Mouse (Mus musculus) stomach, embryonic 14.5 days (tissue): Measurements from ENCODE around the gene Ctsh. TPM values are rescaled to one million over a fixed set of nuclear protein-coding genes. Genes with fewer than 3 reads are reported as not detected.

Experiments used
- ATAC-seq: fragments of 200-750 bp; cut with Nextera tagmentation; 2 replicates; pipeline ENCODE4 v1.8.0; 2017; ENCODE audit warnings: low read depth, moderate TSS enrichment; ENCODE audit not compliant: insufficient number of reproducible peaks, insufficient read depth, low FRiP score
- H3K27ac ChIP-seq: fragments of 300-500 bp; sonication (generic); 2 replicates; pipeline ENCODE4 v1.5.1; 2014; ENCODE audit warnings: mild to moderate bottlenecking, low read length, moderate library complexity, mixed read lengths
- H3K27me3 ChIP-seq: fragments of 300-500 bp; sonication (generic); 2 replicates; pipeline ENCODE4 v1.6.1; 2014; ENCODE audit warnings: low read length, control low read depth, mixed read lengths; ENCODE audit not compliant: control insufficient read depth, insufficient read depth
- H3K36me3 ChIP-seq: fragments of 300-500 bp; sonication (generic); 2 replicates; pipeline ENCODE4 v1.6.1; 2014; ENCODE audit warnings: mild to moderate bottlenecking, control low read depth, low read length, moderate library complexity, mixed read lengths; ENCODE audit not compliant: control insufficient read depth, insufficient read depth
- H3K4me1 ChIP-seq: fragments of 300-500 bp; sonication (generic); 2 replicates; pipeline ENCODE4 v1.6.1; 2014; ENCODE audit warnings: low read length, control low read depth, mixed read lengths; ENCODE audit not compliant: control insufficient read depth, insufficient read depth
- H3K4me2 ChIP-seq: fragments of 300-500 bp; sonication (generic); replicated peaks from 2 replicates; pipeline ENCODE4 v1.6.1; 2014; ENCODE audit warnings: low read depth, low read length, control low read depth
- H3K4me3 ChIP-seq: fragments of 300-500 bp; sonication (generic); 2 replicates; pipeline ENCODE4 v1.5.1; 2014; ENCODE audit warnings: low read depth, low read length, control low read depth
- H3K9ac ChIP-seq: fragments of 300-500 bp; sonication (generic); replicated peaks from 2 replicates; pipeline ENCODE4 v1.6.1; 2014; ENCODE audit warnings: low read depth, mild to moderate bottlenecking, control low read depth, low read length, moderate library complexity, mixed read lengths
- H3K9me3 ChIP-seq: fragments of 300-500 bp; sonication (generic); 2 replicates; pipeline ENCODE4 v1.6.1; 2016; ENCODE audit warnings: low read depth, low read length, control low read depth; ENCODE audit not compliant: control insufficient read depth
- WGBS: fragments of 180-500 bp; shearing (Covaris S2); extraction: QIAGEN DNeasy Blood & Tissue Kit; methylation state at CpG from one replicate; pipeline ENCODE4 v1.1.7; 2014; 5-methylcytosine and 5-hydroxymethylcytosine counted together
- polyA plus RNA-seq: library from polyadenylated mRNA; unstranded; fragments of >200 nt; fragmentation: Nextera tagmentation; extraction: Ambion mirVana; gene quantifications from 2 replicates; pipeline ENCODE4 v1.2.1, GENCODE M21; 2014

Gene Ctsh
- 46.0 and 51.5 TPM in 2 replicates for polyA plus RNA-seq

DNA sequence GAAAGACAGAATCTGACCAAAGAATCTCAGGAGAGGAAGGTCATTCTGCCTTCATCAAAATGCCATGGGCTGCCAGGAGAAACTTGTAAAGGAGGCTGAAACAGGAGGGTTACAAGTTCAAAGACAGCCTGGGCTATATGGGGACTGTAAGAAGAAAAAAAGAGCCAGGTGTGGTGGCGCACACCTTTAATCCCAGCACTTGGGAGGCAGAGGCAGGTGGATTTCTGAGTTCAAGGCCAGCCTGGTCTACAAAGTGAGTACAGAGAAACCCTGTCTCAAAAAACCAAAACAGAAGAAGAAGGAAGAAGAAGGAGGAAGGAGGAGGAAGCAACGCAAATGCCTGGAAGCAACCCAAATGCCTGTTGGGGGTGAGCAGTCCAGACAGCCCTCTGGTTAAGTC lies at the start of gene Ctsh:
Ctsh (plus strand) TSS at position 301 of the 400 bp plus-strand sequence.
- H3K36me3 ChIP-seq: no peaks in the 10 kb centered on the region
- H3K4me1 ChIP-seq: no peaks in the 10 kb centered on the region
- 82% methylated on average over 2 of the region's 2 CpGs for WGBS
- no peak for ATAC-seq
- H3K9me3 ChIP-seq: no peaks in the 10 kb centered on the region
- H3K27me3 ChIP-seq: no peaks in the 10 kb centered on the region
- H3K4me3 ChIP-seq: peak within 1 kb of the TSS; percentile 44
- peak within 1 kb of the TSS; percentile 86 for H3K4me2 ChIP-seq
- H3K9ac ChIP-seq: peak within 1 kb of the TSS; percentile 48
- no peak within 1 kb of the TSS for H3K27ac ChIP-seq

GRCm38 (mm10) chr9:90006432-90006831 lies 47.5 kb upstream of the Ctsh start:
- Histone ChIP-seq H3K4me2 (no peak overlapping the region), H3K27ac (no peak overlapping the region), H3K9ac (no peak overlapping the region), H3K9me3 (no peaks in the 10 kb centered on the region), H3K4me3 (no peak overlapping the region), H3K36me3 (no peaks in the 10 kb centered on the region), H3K4me1 (no peaks in the 10 kb centered on the region), H3K27me3 (no peaks in the 10 kb centered on the region)
- ATAC-seq: no peak
- WGBS: 73% methylated on average over 3 of the region's 3 CpGs

GRCm38 (mm10) chr9:90007094-90007493 lies 46.9 kb upstream of the Ctsh start:
- no peak overlapping the region for H3K27ac ChIP-seq
- ATAC-seq: no peak
- 28% methylated on average over 2 of the region's 2 CpGs for WGBS

DNA sequence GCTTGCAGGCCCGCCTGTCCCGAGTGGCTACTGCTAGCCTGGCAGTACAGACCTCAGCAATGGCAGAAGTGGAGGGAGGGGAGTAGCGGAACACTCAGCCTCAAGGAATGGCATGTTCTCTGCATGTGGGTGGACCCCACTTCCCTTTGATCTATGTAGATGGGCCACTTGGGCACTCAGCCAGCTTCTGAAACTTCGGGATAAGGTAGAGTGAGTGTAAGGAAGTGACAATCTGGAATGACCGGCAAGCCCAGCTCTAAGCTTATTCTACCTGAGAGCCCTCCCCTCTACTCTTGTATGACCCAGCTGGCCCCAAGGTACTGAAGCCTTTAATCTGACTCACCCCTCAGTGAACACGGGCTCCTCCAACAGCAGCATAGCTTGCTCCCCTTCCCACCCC lies 45.8 kb upstream of the Ctsh start:
- H3K27me3 ChIP-seq: no peaks in the 10 kb centered on the region
- H3K9me3 ChIP-seq: no peaks in the 10 kb centered on the region
- H3K4me3 ChIP-seq: no peak overlapping the region
- no peaks in the 10 kb centered on the region for H3K4me1 ChIP-seq
- ATAC-seq: peak; percentile 44; the same call in 1 of the 2 replicates
- no peak overlapping the region for H3K4me2 ChIP-seq
- H3K9ac ChIP-seq: no peak overlapping the region
- H3K27ac ChIP-seq: no peak overlapping the region
- 79% methylated on average over 6 of the region's 6 CpGs for WGBS
- no peaks in the 10 kb centered on the region for H3K36me3 ChIP-seq

More at GRCm38 (mm10) chr9:90007094-90007493, 46.9 kb upstream of the Ctsh start:
- Histone ChIP-seq H3K27me3 (no peaks in the 10 kb centered on the region), H3K9ac (no peak overlapping the region), H3K9me3 (no peaks in the 10 kb centered on the region), H3K4me3 (no peak overlapping the region), H3K4me1 (no peaks in the 10 kb centered on the region), H3K4me2 (no peak overlapping the region), H3K36me3 (no peaks in the 10 kb centered on the region)

- Histone ChIP-seq H3K9ac (no peak overlapping the region), H3K4me3 (no peak overlapping the region), H3K4me1 (no peaks in the 10 kb centered on the region), H3K27ac (no peak overlapping the region), H3K27me3 (no peaks in the 10 kb centered on the region), H3K4me2 (no peak overlapping the region), H3K9me3 (no peaks in the 10 kb centered on the region), H3K36me3 (no peaks in the 10 kb centered on the region)
- WGBS: 62% methylated on average over 2 of the region's 2 CpGs
- ATAC-seq: no peak
Observed at GRCm38 (mm10) chr9:90011849-90012248, 42.1 kb upstream of the Ctsh start.

DNA sequence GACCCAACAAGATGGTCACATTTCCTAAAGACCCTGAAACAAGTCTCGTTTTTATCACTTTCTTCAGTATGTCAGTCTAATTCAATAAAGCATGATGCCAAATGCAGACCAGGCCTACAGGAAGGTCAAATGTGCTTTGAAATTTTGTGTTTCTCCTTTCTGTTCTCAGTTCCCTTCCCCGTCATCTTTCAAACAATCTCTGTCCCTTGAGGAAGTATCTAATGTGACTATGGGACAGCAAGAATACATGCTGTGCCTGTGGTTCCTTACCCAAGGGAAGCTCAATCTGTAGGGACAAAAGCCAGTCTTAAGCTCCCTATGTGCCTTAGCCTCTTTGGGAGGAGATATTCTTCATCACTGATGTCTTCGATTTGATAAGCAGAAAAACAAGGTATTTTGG lies 39.3 kb upstream of the Ctsh start:
- H3K9ac ChIP-seq: no peak overlapping the region
- H3K27me3 ChIP-seq: no peaks in the 10 kb centered on the region
- no peaks in the 10 kb centered on the region for H3K9me3 ChIP-seq
- ATAC-seq: no peak
- 82% methylated on average over 3 of the region's 3 CpGs for WGBS
- H3K4me3 ChIP-seq: no peak overlapping the region
- H3K27ac ChIP-seq: no peak overlapping the region
- H3K36me3 ChIP-seq: no peaks in the 10 kb centered on the region
- no peaks in the 10 kb centered on the region for H3K4me1 ChIP-seq
- H3K4me2 ChIP-seq: no peak overlapping the region

GRCm38 (mm10) chr9:90016204-90016603 lies 37.7 kb upstream of the Ctsh start:
- Histone ChIP-seq H3K9ac (no peak overlapping the region), H3K4me3 (no peak overlapping the region), H3K27me3 (no peaks in the 10 kb centered on the region), H3K4me2 (no peak overlapping the region), H3K9me3 (no peaks in the 10 kb centered on the region), H3K36me3 (no peaks in the 10 kb centered on the region), H3K4me1 (no peaks in the 10 kb centered on the region), H3K27ac (no peak overlapping the region)
- 80% methylated on average over 6 of the region's 6 CpGs for WGBS
- ATAC-seq: no peak

- no peaks in the 10 kb centered on the region for H3K4me1 ChIP-seq
- H3K9me3 ChIP-seq: no peaks in the 10 kb centered on the region
- no peaks in the 10 kb centered on the region for H3K36me3 ChIP-seq
- H3K27ac ChIP-seq: no peak overlapping the region
- no peak overlapping the region for H3K4me2 ChIP-seq
- H3K9ac ChIP-seq: no peak overlapping the region
- 71% methylated on average over 6 of the region's 6 CpGs for WGBS
- no peak overlapping the region for H3K4me3 ChIP-seq
- H3K27me3 ChIP-seq: no peaks in the 10 kb centered on the region
- no peak for ATAC-seq
Observed at GRCm38 (mm10) chr9:90020866-90021265, 33.1 kb upstream of the Ctsh start.

- H3K4me2 ChIP-seq: no peak overlapping the region
- H3K9me3 ChIP-seq: no peaks in the 10 kb centered on the region
- H3K36me3 ChIP-seq: no peaks in the 10 kb centered on the region
- no peaks in the 10 kb centered on the region for H3K27me3 ChIP-seq
- no peak overlapping the region for H3K27ac ChIP-seq
- no peaks in the 10 kb centered on the region for H3K4me1 ChIP-seq
- ATAC-seq: no peak
- 90% methylated on average over 4 of the region's 4 CpGs for WGBS
- no peak overlapping the region for H3K4me3 ChIP-seq
- H3K9ac ChIP-seq: no peak overlapping the region
Observed at GRCm38 (mm10) chr9:90021442-90021841, 32.5 kb upstream of the Ctsh start.
